Mouse (Mus musculus): ENCODE measurements around the gene Auts2.

Auts2 gene

DNA sequence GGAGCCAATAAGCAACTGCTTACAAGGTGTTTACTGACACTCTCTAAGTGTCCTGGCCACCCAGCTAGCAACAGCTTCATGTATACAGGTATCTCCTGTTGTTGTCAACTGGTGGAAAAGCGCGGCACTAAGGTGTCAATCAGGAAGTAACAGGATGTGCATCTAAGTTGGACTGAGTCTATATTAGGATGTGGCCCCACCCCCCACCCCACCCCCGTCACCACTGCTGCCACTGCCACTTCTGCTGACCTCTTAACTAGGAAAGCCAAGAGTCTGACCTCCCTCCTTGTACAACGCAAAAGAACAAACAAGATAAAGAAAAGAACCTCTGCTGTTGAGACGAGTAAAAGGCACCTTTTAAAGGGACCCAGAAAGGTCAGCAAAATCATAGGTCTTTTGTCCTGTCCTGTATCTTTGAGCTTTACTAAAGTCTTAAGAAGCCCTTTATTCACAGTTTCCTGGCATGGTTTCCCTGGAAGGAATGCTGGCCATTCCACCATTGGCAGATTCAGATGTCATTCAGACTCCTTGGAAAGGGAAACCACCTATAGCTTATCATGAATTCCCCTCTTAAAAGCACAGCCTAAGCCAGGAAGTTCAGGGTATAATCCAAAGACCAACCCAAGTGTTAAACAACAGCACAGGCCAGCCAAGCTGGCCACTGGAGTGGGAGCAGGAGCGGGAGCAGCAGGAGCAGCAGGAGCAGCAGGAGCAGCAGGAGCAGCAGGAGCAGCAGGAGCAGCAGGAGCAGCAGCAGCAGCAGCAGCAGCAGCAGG, 148.2 kb downstream of the Auts2 start:
- in situ Hi-C loops (cut with MboI; ENCODE audit: low sequenced_read_pairs) = no loop called here

DNA sequence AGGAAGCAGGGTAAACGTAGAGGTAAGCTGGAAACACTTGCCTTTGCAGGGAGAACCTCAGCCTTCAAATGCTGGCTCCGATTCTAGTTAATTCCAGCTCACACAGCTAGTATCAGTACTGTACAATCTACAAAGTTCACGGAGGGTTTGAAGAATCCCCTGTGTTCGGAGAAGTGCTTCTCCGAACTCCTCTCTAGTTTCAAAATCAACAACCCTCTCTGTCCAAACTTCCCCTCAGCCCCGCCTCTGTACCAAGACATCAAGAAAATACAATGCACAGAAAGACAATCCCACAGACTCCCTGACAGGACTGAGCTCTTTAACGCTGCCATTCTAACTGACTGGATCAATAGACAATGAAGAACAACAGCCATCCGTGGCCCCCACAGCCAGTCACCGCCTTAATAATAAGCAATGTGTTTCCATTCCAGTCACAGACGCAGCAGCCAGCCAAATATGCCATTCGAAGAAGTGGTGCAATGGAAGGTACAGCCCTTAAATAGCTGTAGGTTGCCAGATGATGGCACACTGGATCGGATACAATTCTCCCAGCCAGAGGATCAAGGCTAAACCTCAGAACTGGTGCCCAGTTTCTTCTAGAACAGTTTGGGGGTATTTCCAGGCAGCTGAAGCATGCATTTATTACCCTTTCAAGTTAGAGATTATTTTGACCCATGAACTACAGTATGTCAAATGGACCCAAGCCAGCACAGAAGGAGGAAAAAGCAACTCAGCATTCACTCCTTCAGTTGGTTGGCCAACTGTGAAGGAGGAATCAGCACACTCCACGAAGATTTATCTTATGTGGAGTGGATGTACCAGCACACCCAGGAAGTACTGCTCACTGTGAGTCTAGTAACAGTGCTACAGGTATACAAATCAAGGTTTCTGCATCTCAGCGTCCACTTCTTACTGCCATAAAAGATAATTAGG, 151.0 kb downstream of the Auts2 start:
- in situ Hi-C loops (cut with MboI; ENCODE audit: low sequenced_read_pairs) = no loop called here

DNA sequence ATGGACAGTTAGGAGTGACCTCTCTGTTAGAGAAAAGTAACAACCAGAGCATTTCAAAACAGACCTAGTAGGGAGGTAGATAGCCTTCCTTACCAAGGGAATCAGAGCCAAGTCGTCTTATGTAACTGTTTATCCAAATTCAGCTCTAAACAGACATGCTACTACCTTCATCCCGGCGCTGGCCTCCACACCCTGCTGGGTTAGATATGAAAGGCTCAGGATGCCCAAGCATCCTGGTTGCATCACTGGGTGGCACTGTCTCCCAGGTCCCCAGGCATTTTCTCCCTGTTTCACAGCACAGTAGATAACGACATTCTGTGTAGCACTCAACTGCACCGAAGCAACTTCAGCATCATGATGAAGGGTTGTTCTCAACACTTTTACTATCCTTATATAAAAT, 154.4 kb downstream of the Auts2 start:
- in situ Hi-C loops (cut with MboI; ENCODE audit: low sequenced_read_pairs) = no loop called here

DNA sequence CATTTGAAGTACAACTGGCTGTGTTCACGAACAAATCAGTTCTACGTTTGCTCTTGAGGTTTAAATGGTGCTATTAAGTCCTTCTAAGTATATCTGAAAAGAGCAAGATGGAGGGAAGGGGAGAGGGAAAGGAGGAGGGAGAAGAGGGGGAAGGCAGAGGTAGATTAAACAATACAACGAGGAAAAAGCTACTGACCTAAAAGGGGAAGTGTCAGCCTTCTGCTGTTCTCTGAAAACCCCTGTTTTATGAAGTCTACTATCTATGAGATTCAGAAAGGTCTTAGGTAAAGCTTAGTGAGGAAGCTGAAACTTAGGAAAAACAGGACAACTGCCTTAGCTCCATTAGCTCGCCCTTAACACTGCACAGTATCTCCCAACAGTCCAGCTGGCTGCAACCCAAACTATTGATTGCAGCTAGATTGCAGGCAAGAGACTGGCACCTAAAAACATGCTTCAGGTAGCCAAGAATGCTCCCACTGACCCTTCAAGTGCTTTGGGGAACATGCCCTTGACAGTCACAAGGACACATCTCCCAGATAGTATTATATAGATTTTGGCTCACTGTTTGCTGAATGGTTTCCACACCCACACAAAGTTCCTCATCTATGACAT, 157.8 kb downstream of the Auts2 start:
- in situ Hi-C loops (cut with MboI; ENCODE audit: low sequenced_read_pairs) = no loop called here

DNA sequence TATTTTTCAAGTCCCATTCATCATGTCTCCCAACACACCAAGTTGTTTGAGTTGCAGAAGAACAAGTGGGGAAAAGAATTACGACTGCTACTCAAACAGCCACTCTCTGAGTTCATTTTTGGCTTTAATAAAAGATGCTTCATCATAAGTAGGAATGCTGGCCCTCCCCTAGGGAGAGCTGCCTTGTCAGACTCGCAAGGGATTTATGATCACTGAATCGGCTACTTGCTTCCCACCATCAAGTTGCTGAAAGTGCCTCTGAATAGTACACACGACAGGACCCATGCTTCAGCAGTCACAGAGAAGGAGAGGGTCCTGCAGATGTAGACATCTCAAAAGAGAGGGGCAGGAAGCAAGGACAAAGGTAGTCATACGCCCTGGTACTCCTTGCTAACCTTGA, 162.9 kb downstream of the Auts2 start:
- in situ Hi-C loops (cut with MboI; ENCODE audit: low sequenced_read_pairs) = no loop called here

DNA sequence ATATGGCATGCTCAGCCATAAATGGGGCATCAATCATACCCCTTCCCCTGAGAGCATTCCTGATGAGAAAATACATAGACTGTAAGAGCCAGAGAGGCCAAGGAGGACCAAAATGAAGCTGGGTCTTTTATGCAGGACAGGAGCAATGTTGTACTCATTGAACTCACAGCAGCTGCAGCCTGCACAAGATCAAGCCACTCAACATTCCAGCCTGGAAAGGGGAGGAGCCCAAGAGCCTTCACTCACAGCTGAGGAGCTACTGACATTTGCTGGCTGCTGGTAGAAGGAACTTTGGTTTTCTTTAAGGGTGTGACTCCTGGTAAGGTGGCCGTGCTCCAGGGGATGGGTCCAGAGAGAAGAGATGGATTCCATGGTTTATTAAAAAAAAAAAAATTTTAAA, 164.2 kb downstream of the Auts2 start:
- in situ Hi-C loops (cut with MboI; ENCODE audit: low sequenced_read_pairs) = no loop called here

DNA sequence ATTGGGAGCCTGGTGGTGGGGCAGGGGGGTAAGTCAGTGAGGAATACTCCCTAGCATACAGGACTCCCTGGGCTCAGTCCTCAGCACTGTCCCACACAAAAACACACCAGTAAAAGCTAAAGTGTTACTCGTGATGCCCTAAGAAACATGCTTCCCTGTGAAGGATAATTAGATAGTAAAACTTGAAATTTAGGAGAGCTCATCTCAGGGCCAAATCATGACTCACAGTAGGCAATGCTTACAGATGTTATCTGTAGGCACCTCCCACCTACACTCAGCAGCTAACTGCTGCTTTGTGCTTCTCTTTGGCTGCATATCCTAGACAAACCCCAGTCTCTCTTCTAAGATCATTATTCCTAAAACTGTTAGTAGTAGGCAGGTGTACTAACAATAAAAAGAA, 168.0 kb downstream of the Auts2 start:
- in situ Hi-C loops (cut with MboI; ENCODE audit: low sequenced_read_pairs) = no loop called here

DNA sequence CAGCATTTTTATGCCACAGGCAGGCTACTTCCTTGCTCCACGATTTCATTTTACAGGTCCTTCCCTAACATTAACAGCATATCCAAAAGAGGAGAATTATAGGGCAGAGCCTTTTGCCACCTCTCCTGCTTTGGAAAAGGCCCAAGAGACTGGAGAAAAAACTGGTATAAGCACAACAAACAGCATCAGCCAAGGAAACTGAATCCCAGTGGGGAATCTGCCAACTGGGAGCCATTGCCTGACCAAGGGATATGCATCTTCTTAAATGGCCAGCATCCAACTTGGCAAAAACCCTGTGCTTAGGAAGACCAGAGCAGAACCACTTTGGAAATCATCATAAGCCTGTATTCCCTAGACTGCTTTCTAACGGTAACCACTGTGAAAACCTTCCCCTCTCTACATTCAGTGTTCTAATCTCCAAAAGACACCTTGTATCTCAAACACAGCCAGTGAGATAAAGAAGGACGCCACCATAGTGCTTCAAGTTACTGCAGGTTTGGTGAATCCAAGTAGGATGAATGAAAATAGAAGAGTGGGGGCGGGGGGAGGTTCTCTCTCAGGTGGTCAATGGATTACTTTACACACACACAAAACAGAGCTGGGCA, 169.6 kb downstream of the Auts2 start:
- in situ Hi-C loops (cut with MboI; ENCODE audit: low sequenced_read_pairs) = no loop called here

DNA sequence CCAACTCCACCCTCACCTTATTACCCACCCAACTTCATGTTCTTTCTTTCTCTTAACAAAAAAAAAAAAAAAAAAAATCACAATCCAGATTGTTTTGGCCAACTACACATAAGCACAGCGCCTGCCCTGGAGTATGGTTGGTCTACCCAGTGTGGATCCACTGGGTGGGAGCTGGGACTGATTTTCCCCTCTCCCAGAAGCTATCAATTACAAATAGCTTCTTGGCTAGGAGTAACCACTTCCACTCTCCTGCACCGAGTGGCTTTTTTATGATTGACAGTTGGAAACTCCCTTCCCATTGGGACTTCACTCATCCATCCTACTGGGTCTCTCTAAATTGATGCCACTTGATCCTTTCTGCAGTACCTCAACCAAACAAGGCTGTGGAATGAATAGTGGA, 170.5 kb downstream of the Auts2 start:
- in situ Hi-C loops (cut with MboI; ENCODE audit: low sequenced_read_pairs) = no loop called here

DNA sequence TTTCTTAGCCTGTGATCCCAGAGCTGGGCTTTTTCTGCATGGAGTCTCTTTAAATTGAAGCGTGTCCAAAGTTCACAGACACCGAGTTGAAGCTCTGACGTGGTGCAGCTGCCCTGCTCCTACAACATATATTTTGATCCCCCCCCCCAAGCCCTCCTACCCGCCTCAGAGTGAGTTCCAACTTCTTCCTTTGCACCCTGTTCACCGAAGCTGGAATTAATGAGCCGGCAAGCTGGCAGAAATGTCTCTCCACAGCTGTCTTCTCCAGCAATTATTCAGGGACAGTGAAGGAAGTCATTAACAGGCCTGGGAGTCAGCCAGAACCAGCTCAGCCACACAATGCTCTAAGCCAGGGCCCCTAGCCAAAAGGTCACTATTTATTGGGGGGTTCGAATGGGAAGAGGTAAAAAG, 174.5 kb downstream of the Auts2 start:
- in situ Hi-C loops (cut with MboI; ENCODE audit: low sequenced_read_pairs) = no loop called here

DNA sequence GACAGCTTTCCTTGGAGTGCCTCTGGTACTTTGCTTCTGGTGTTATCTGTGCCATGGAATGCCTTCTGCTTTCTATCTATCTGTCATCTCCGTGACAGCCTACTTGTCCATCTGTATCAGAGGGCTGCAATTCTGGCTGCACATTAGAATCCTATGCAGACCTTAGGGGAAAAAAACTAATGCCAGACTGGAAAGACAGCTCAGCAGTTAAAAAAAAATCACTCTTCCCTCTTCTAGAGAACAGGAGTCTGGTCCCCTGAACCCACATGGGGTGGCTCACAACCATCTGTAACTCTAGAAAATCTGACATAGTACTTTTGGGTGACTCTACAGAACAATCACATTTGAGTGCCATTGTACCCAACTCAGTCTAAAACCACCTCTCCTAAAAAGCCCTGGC, 181.9 kb downstream of the Auts2 start:
- in situ Hi-C loops (cut with MboI; ENCODE audit: low sequenced_read_pairs) = no loop called here

DNA sequence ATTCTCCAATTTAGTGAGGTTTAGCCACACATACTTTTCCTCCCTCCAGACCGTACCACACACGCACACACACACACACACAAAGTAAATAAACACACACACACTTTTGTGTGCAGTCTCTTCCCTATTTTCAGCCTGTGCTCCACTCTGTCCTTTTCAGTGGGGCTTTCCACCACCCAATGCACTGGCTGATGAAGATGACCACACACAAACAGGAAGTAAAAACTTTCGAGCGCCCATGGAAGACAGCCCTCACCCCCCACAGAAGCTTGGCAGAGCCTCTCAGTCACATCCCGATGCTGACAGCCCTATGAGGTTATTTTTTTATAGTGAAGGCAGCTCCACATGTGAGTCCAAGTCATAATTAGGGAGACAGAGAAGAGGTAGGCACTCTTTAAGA, 185.4 kb downstream of the Auts2 start:
- in situ Hi-C loops (cut with MboI; ENCODE audit: low sequenced_read_pairs) = no loop called here

DNA sequence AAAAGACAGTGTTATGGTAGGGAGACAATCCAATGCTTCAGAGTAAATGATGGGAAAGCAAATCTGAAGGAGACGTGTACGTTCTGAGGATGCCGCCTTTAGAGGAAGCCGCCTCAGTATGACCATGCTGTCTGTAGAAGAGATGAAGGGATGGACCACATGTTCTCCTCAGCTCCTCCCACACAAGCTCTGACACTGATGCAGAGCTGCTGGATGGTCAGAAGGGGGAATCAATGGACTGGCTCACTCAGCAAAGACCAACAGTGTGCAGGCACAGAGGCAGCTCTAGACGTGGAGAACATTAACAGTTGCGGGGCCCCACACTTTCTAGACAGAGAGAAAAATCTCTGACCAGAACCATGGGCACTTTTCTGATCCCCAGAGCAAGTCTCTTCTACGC, 187.2 kb downstream of the Auts2 start:
- in situ Hi-C loops (cut with MboI; ENCODE audit: low sequenced_read_pairs) = no loop called here

DNA sequence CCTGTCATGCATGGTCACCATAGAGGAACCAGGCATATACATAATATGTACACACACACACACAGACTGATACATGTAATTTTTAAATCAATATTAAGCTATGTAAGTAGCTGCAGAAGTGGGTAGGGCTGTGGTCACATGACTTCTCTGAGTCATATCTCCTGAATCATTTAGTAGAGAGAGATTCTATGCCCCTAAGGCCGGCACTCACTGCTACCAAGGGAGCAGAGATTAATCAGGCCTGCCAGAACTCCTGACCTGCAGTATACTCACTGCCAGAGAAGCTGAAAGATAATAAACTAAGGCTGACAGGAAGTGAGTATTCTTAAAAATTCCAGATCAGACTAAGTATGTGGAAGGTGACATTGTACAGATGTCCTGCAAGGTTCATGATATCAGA, 190.7 kb downstream of the Auts2 start:
- in situ Hi-C loops (cut with MboI; ENCODE audit: low sequenced_read_pairs) = no loop called here

DNA sequence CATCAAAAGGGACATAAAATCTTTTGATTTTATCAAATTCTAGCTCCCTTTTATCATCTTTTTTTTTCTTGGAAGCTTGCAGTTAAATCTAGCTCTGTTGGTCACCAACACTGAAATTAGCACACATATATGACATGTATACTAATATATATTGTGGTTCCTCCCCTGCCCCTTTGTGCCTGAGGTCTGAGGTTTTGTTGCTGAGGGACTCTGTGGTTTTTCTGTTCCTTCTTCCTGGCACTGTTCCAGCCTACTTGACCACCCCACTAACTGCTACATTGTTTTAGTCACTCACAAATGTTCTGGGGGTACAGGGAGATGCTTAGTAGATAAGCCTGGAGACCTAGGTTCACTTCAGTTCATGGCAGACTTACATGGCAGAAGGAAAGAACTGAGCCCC, 192.0 kb downstream of the Auts2 start:
- in situ Hi-C loops (cut with MboI; ENCODE audit: low sequenced_read_pairs) = no loop called here

DNA sequence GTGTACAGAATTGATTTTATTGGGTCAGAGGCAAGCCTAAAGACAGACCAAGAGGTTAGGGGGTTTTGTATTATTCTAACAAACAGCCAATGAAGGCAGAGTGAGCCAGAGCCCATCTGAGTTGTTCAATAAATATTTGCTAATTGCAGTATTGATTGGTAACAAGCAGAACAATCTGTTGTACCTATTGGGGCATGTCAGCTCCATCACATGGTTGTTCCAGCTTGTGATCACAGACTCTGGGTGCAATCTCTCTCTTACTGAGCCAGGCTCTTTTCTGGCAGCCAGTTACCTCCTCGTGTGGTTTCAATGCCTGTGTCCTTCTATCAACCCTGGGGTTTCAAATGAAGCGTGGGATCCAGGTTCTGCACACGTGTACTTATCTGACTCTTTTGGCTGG, 201.8 kb downstream of the Auts2 start:
- in situ Hi-C loops (cut with MboI; ENCODE audit: low sequenced_read_pairs) = no loop called here

DNA sequence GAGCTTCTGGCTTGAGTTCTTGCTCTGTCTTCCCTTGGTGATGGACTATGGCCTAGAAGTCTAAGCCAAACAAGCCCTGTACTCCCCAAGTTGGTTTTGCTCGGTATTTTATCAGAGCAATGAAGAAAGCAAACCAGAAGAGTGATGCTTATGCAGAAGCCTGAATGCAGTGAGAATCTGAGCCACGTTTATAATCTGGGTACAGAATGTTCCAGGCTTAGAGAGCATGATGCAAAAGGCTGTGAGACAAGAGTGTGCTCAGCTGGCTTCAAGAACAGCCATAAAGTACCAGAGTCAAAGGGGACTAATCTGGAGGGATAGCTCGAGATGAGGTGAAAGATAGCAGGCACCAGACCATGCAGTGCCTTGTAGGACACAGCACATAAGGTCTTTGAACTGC, 205.5 kb downstream of the Auts2 start:
- in situ Hi-C loops (cut with MboI; ENCODE audit: low sequenced_read_pairs) = no loop called here

DNA sequence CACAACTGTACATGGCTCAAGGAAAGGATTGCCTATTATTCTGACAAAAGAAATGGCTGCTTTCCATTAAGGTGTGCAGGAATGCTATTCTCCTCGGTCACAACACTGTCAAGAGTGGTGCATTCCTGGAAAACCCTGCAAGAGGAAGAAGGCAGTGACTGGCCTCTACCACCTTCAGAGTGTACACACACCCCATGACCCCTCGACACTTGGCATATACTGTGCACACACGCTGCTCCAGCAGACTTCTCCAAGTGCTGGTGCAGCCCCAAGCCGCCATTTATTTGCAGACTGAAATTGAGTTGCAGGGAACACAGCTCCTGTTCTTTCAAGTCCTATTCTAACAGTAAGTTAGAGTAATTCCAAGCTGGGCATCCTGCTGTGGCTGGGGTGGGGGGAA, 207.4 kb downstream of the Auts2 start:
- in situ Hi-C loops (cut with MboI; ENCODE audit: low sequenced_read_pairs) = no loop called here

DNA sequence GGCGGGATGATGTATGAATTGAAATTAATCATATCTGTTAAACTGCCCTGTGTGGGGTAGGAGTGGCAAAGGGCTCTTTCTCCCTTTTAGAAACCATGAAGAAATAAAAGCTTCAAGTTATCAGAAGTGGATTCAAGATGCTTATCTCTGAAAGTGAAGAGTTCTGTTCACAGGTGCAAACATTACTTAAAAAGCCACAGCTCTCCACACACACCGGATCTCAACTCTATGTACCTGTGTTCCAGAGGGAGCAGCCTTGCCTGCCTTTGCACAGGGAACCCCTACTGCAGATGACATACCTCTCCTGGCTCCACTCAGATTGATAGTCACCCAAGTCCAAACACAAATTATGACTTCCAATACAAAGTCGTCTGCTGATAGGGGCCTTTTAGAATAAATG, 208.3 kb downstream of the Auts2 start:
- in situ Hi-C loops (cut with MboI; ENCODE audit: low sequenced_read_pairs) = no loop called here

DNA sequence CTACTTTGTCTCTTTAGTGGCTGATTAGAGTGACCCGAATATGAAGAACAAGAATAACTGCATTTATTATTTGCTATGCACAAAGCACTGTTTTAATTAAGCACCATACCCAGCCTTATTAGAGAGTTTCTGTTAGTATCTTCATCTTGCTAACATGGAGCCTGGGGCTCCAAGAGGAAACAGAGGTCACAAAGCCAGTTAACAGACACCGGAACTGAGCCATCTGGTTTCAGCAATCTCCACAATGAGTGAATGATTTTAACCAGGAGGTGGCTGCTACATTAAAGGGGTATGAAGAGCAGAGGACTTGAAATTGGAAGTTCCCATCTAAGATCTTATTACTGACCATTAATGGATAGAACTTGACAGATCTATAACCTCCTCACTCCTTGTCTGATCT, 209.4 kb downstream of the Auts2 start:
- in situ Hi-C loops (cut with MboI; ENCODE audit: low sequenced_read_pairs) = no loop called here

DNA sequence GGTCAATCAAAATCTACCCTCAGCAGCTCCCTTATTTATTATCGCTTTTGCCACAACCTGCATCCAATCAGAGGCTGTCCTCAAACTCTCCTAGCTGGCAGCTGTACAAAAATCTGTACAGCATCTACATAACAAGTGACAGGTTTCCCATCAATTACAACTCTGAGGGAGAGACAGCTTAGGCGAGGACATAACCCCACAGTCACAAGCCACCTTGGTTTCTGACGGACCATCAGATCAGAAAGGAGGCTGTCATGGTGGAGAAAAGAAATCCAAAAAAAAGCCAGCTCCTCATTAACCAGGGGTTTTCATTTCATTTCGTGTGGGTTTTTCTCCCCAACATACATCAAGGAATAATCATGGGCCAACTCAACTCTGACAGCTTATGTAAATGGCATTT, 210.6 kb downstream of the Auts2 start:
- in situ Hi-C loops (cut with MboI; ENCODE audit: low sequenced_read_pairs) = no loop called here

Measured in CH12F3 (cell line).